Mouse (Mus musculus): Measurements from ENCODE around the gene Ltbp4.

- TF ChIP-seq POLR2A (IDR thresholded peaks at IDR 0.05; ENCODE audit: low read depth, low read length), result no peak
- no peak for TF ChIP-seq CTCF (conservative IDR thresholded peaks at IDR 0.05; ENCODE audit: insufficient read depth, insufficient read length, low read depth, low read length)
Measured at GRCm38 (mm10) chr7:27296518-27296917, 41.0 kb downstream of the Ltbp4 start.

Measured in kidney, adult 2 months (tissue).